Mouse (Mus musculus): ENCODE results near the gene Nhsl2.

GRCm38 (mm10) chrX:101851566-101852354 is 2.6 kb downstream of the Nhsl2 start:
- no peak for TF ChIP-seq POLR2A (IDR thresholded peaks at IDR 0.05; ENCODE audit: borderline replicate concordance, extremely low read depth, low read depth, low read length)
- no peak for TF ChIP-seq CTCF (IDR thresholded peaks at IDR 0.05; ENCODE audit: insufficient read depth, low read length)
